Mouse (Mus musculus): ENCODE measurements around the gene Opcml.

Gene Opcml

DNA sequence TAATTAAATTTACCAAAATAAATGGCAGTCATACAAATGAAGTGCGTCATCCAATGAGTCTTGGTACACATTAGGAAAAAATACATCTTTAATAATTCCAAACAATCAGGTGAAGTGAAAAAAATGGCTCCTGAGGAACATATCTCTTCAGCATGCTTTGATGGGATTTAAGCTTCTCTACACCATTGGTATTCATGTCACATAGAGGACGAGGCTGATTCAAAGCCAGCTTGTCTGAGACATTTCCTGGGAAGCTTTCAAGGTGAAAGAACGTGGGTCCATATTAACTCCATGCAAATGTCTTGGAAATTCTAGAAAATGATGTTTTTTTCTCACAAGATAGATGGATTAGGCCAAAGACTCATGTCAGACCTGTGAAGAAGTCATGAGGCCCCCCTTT is 212.6 kb downstream of the Opcml start:
- DNase-seq (ENCODE audit: low read depth, low spot score): no peak

DNA sequence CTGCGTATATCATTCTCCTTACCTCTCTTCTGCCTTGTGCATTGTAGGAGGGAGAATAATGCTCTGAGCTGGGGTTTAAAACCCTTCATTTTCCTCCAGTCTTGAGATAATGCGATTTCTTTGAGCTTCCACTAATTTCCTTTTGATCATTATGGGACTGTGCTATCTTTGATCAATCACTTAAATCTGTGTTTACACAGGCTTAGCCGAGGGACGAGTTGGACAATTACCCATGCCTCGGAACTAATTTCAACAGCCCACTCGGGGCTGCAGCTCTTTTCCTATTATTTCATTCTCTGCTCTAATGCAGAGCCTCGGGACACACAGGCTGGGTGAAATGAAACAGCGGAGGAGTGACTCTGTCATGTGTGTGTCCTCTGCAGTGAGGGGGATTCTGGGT is 220.9 kb downstream of the Opcml start:
- no peak for DNase-seq (ENCODE audit: low read depth, low spot score)

DNA sequence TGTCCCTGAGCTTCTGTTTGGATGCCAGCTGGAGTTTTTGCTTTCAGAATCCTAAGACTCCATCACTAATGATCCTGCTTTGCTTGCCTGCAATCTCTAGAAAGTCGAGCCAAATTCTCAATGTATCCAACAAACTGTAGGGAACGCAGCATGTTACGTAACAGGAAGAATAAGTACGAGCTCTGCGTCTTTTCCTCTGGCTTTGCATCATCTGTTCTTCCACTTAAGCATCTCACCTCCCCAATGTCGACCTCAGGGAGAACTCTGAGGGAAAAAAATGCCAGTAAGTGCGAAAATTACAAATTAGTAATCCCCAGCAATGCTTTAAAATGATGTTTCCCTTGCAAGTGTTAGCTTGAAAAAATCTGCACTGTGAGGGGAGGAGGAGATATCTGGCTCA is 222.1 kb downstream of the Opcml start:
- no peak for DNase-seq (ENCODE audit: low read depth, low spot score)

DNA sequence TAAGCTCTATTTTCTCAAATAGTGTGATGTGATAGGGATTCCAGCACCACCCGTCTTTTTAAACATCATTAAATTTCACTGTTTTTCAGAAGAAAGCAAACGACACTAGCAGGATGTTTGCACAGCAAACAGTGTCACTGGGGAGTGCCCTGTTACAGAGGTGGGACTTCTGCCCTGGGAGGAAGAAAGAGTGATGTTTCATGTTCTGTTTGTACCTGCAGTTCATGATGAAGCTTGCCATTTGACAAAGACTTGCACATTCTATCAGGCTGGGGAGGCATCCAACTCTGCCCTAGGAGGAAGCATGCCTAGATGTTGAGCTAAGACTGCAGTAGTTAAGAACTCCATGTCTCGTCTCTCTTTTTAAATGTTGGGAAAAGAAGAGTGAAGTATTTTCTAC is 222.6 kb downstream of the Opcml start:
- DNase-seq (ENCODE audit: low read depth, low spot score): no peak

DNA sequence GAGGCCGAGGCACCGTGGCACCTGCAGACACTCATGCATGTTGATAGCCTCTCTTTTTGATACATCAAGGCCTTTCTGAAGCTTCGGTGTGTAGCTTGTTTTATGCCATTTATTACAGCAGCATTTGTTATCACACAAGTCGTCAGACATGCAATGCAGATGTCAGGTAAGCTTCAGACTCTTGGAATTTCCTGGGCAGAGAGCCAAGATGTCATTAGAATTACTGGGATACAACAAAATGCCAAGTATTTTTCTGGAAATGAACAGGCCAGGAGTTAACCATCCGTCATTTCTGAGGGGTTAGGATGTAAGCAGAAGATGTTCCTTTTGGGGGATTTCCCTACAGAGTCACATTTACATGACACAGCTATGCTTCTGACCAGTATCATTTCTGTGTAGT is 237.6 kb downstream of the Opcml start:
- DNase-seq (ENCODE audit: low read depth, low spot score): no peak

DNA sequence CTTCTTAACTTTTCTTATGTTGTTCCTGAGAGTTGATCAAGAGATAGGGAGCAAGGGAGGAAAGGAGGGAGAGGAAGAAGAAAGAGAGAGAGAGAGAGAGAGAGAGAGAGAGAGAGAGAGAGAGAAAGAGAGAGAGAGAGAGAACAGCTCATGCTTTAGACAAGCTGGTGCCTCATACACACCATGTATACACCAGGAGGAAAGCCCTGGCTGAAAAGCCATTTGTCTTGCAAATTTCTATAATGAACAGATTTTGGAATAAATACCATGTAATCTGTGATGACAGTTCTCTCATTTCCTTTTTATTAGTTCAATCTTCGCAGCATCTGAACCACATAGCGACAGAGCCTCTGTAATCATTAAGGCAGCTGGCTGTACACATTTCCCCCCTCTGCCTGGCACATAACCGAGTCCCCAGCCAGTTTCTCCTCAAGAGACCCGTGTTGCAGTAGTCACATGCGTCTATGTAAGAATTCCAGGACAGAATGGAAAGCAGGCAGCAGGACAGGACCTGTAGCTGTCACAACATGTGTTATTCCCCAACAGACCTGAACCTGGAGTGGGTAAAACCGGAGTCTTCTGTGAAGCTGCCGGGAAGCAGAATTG is 238.3 kb downstream of the Opcml start:
- DNase-seq (ENCODE audit: low read depth, low spot score): no peak

DNA sequence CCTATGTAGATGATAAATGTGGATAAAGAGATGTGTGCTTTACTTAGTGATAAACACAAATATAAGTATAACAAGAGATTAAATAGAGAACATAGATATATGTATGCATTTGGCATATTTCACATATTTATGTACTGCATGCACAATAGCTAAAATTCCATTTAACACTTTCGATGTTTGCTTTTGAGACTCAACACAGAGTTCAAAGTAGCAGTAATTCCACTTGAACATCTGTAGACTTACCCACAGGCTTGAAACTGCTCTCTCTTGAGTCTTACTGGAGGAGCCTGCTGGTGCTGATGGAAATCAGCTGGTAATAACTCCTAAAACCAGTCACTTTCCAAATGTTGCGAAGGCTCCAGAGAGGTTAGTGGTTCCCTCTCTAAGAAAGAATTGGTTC is 258.6 kb downstream of the Opcml start:
- no peak for DNase-seq (ENCODE audit: low read depth, low spot score)

DNA sequence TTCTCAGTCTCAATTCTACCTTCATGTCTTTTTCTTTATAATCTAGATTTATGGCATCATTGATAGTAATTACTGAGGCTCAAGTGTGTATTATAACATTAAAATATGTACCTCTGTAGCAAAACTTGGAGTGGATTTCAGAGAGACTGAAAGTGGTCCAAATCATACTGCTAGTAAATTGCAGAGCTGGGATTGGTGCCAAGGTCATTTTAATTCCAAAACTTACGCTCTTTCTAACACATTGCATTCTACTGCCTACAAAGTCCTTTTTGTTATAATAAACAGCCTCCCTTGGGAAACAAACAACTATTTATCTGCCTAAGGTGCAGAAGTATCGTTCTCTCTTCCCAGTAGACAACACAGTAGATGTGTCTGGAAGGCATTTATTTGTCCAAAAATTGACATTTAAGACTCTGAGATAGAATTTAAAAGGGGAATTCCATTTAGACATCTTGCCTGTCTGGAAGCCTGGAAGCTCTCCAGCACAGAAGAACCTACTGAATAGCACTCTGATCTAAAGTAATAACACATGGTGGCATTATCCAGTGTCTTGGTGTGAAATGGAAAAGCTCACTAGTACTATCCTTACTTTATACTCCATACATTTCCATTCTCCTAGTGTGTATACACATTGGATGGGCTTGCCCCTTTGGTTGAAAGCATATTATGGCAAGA is 266.7 kb downstream of the Opcml start:
- DNase-seq (ENCODE audit: low read depth, low spot score): no peak

DNA sequence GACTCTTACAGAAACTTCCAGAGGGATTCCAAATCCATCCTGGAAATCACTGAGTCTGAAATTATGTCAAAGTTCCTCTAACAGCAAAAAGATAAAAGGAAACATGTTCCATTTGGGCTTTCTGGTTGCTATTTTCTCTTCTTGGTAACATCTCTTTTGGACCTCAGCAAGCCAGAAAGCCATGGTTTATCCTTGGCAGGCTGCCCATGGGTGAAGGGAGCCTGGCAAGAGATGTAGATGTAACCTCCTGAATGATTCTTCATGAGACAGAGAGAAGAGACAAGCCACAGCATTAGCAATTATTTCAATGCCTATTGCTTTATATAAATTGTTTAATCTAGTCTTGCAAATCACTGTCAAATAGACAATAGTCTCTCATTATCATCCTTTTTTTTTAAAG is 274.6 kb downstream of the Opcml start:
- no peak for DNase-seq (ENCODE audit: low read depth, low spot score)

DNA sequence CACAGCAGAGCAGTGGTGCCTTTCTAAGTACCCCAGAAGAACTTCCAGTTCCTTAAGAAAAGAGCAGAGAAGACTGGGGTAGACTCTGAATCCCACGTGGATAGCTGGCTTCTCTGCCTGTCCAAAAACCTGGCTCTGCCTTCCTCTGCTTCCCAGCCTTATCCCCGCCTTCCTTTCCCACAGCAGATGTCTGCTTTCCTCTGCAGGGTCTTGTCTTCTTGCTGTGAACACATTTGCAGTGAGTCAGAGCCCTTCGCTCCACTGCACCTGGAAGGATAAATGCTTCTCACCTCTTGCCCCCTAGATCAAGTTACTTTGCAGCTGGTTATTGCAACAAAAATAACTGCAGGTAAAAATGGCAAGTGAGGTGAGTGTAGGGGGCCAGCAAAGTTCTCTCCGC is 290.1 kb downstream of the Opcml start:
- DNase-seq (ENCODE audit: low read depth, low spot score): no peak

DNA sequence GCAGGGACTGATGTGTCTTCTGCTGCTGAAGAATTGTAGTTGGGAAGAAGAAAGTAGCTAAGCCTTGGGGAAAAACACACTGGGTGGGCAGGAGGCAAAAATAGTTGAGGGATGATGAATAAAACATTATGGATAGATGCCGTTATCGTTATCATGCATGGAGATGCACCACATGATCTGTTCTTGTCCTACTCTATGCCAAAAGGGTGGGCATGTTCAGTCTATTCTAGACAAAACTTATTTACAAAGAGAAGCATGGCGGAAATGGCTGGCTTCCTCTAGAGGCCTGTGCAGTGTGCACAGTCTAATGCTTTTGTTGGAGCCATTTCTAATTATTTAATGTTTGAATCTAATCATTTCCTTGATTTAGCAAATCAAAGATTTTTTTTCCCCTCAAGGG is 293.2 kb downstream of the Opcml start:
- DNase-seq (ENCODE audit: low read depth, low spot score): no peak

DNA sequence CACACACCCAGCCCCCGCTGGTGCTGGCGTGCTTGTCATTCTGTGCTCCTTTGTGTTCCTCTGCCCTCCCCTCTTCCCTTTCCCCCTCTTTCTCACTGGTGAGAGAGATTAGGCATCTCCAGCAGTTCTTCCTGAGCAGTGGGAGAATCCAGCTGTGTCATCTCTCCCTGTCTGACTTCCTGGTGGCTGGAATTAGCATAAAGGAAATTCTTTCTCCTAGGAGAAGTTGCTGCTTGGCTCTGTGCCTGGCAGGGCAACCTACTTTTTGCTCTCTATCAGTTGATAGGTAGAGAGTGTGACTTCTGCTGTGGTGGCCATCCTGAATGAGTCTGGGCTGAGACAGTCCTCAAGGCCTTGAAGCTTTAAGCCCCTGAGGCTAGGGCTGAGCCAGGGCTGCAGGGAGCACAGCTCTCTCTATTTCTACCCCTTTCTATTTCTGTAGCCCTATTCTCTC is 293.7 kb downstream of the Opcml start:
- no peak for DNase-seq (ENCODE audit: low read depth, low spot score)

DNA sequence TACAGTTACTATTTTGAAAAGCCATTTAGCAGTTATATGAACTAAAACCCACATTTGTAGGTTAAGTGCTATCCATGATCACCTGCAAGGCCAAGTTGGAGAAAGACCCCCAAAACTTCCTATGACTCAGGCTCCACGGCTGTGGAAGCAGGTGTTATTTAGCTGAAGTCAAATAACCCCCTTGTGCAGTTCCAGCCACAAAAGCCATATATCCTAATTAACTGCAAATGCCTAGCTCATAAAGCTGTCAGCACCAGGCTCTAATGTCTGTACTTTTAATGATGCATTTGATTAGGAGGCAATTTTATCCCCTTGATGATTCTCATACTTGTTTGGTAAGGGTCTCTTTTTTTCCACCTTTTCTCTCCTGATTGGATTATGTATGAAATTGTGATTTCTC is 300.8 kb downstream of the Opcml start:
- no peak for DNase-seq (ENCODE audit: low read depth, low spot score)

DNA sequence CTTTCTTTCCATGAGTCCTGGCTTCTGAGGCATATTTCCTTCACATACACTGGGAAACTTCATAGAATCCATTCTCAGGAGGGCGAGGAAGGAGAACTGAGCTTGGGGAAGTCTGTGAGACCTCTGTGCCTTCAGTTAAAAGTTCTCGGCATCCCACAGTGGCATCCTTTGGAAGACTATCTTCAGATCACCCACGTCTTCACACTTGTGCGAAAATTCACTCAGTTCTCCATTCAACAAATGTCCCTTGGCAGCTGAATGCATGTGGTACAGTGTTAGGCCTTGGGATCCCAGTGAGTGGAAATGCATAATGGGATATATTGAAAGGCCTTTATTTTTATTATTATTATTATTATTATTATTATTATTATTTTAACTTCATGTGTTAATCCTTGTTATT is 304.1 kb downstream of the Opcml start:
- no peak for DNase-seq (ENCODE audit: low read depth, low spot score)

DNA sequence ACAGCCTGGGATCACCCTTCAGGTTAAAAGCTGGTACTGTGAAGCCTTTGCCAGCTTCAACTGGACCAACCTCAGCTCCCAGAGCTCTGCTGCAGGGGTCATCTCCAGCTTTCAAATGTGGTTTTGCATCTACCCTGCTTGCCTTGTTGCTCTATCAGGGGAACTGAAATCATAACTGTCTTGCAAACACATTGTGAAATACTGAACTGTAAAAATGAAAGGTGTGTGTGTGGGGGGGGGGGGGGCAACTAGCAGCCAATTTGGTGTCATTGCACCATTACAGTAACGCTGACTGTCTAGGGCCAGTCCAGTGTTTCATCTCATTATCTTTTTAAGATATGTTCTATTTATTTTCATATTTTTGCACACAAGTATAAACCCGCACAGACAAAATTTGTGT is 305.6 kb downstream of the Opcml start:
- DNase-seq (ENCODE audit: low read depth, low spot score): no peak

DNA sequence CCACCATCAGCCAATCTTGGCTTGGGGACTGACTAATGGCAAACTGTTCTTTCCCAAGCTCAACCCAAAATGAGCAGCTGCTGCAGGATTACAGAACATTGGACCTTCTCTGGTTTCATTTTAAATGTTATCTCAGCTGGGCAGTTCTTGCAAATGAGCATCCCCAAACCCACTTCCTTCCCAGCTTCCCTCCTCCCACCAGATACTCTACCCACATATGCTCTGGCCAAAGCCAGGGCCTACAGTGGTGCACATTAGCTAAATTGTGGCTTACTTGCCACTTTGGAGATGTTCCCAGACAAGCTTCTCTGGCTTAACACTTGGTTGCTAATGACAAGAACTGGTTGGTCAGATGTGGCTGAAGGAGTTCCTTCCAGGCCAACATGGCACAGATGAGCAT is 311.4 kb downstream of the Opcml start:
- no peak for DNase-seq (ENCODE audit: low read depth, low spot score)

DNA sequence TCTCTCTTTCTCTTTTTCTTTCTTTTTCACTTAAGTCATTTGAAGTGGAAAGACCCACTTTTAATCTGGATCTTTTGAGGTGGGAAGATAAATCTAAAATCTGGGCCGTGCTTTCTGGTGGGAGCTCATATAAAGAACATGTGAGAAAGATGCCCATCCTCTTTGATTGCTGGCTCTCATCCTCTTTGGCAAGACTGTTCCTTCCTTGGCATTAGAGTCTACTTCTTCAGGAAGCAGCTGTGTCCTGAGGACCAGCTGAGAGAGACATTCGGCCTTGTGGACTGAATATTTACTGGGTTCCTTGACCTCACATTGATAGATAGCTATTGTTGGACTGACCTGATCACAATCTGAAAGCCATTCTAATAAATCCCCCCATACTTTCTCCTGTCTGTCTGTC is 331.3 kb downstream of the Opcml start:
- no peak for DNase-seq (ENCODE audit: low read depth, low spot score)

DNA sequence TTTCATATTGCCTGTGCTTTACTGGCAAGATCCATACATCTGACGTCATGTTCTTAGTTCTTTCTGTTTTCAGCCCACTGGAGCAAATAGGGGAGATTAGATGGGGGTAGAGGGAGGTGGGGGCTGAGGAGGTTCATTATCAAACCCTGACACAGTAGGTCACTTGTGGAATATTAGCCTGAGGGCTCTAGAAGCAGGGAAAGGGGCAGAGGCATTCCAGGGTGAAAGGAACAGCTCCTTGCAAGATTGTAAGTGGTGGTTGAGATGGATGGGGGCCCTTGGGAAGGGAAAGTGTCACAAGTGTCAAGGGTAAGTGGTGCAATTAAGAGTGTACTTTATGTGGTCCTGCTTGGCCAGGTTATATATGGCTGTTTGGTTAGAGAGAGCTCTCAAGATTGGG is 338.2 kb downstream of the Opcml start:
- no peak for DNase-seq (ENCODE audit: low read depth, low spot score)

DNA sequence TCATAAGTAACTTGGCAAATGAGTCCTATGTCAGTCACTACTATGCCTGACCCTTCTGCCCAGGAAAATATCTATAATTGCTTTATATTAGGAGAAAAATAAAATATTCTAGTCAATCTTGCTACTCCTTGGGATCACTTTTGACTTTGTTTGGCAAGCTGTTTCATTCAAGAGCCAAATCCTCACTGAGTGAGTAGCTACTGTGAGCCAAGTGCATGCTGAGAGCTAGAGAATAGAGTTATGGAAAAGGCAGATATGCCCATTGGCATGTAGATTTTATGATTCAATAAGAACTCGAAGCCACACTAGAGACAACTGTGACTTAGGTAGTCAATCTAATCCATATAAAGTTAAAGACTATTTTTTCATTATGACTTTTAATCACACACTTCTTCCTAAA is 340.9 kb downstream of the Opcml start:
- DNase-seq (ENCODE audit: low read depth, low spot score): no peak

DNA sequence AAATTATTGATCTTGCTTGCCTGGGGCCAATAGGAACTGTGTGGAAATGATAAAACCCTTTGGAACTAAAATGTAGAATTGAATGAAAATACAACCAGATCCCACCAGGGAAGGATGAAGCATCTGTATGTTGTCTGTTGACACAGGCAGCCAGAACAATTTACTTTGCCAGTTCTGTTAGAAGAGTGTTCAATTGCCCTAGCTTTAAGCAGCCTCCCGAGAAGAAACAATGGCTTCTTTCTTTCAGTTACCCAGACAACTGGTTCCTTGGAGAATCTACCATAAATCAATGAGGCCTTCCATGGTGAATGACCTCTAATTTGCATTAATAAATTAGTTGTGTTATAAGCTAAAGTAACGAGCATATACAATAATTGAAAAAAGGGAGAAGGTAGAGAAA is 346.0 kb downstream of the Opcml start:
- DNase-seq (ENCODE audit: low read depth, low spot score): no peak

DNA sequence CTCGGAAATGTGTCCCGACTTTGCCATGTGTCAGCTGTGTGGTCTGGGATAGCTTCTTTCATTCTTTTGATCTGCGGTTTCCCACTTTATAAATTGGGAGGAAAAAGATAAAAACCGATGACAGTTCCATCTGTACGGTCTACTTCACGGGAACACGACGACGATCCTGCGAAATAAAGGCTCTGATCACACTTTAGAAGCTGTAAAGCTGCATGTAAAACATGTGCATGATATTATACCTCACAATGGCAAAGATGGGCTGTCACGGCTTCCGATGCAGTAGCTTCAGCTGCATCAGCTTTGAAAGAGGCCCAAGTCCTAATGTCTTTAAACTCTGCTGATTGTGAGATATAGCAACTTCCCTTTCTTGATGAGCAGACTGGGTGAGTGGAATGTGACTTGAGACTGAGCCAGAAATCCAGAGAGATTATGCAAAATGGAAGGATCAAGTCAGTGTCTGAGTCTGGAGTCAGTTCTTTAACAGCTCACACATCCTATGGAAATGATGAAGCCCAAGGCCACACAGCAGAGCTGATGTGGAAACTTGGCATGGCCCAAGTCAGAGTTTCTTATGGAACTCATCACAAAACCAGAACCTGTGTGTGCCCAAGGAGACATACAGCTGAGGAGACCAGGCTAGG is 349.5 kb downstream of the Opcml start:
- DNase-seq (ENCODE audit: low read depth, low spot score): no peak

DNA sequence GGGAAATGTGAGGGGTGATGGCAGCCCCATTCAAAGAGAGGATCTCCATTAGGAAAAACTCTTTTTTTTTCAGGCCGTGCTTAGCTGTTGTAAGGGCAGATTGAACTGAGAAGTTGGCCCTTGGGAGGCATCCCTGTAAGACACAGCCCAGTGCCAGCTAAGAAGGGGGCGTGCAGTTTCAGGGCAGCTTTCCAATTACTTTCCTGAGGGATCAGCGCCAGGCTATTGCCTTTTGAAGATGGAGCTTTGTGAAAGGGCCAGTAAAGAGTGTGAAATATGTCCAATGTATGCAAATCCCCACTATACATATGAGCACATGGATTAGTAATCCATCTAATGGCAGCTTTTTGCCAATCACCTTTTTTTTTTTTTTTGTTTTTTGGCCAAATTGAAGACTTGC is 358.9 kb downstream of the Opcml start:
- DNase-seq (ENCODE audit: low read depth, low spot score): no peak

DNA sequence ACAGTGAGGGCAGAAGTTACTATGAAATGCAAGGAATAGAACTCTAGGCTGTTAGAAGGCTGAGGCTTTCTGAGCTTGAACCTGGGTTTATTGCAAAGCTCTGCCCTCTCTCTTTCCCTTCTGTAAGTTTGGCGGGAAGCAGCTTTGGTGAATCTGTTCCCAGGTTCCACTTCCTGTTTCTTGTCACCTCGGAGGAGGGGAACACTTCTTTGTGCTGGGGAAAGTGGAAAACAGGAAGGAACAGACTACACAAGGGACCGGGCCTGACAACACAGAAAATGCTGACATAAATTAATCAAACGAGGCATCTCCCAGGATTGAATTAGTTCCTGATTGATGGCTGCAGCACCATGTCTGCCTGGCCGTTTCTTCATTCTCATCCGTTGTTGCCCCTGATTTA is 363.2 kb downstream of the Opcml start:
- no peak for DNase-seq (ENCODE audit: low read depth, low spot score)
